Mouse (Mus musculus) frontal cortex, adult (tissue): ENCODE measurements around the gene Eid1.

Source experiments
- ATAC-seq: cut with Nextera tagmentation; 2 replicates; pipeline ENCODE4 v1.9.2; 2017; ENCODE audit warnings: mild to moderate bottlenecking, moderate library complexity, mixed read lengths; ENCODE audit not compliant: low TSS enrichment

Eid1 gene

GRCm38 (mm10) chr2:125667721-125668120 lies 5.2 kb upstream of the Eid1 start:
- ATAC-seq = no peak

DNA sequence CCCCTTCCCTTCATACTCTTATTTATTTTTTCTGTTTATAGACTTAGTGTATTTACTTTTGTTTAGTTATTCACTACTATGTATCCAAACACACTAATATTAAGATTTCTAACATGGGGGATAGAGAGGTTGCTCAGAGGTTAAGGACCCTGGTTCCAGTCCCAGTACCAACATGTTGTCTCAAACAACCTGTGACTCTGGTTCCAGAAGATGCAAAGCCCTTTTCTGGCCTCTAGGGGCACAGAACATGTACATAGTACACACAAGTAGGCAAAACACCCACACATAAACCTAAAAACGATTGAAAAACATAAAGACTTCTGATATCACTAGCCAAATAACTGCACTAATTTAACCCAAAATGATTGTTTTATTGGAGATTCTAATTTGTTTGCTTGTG lies 2.0 kb upstream of the Eid1 start:
- no peak for ATAC-seq

- peak; percentile 48 for ATAC-seq
Measured at GRCm38 (mm10) chr2:125672568-125672956, 333 bp upstream of the Eid1 start.

GRCm38 (mm10) chr2:125681811-125682210 lies 8.9 kb downstream of the Eid1 start:
- no peak for ATAC-seq

DNA sequence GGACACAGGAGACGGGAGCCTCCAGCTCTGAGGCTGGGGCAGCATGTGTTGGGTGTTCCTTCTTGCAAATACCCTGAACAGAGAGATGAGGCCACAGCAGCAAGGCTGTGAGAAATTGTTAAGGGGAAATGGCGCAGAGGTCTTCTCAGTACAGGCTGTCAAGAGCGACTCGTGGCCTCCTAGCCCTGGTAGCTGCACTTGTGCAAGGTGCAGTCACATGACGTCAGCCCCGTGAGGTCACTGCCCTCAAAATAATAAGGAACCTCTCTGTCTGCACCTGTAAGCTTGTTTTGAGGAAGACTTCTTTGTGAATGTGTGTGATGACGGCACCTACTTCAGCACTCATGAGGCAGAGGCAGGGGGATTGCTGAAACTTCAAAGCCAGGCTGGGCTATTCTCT lies 11.0 kb downstream of the Eid1 start:
- no peak for ATAC-seq

GRCm38 (mm10) chr2:125684559-125685440 lies 11.9 kb downstream of the Eid1 start:
- ATAC-seq = peak; percentile 76

DNA sequence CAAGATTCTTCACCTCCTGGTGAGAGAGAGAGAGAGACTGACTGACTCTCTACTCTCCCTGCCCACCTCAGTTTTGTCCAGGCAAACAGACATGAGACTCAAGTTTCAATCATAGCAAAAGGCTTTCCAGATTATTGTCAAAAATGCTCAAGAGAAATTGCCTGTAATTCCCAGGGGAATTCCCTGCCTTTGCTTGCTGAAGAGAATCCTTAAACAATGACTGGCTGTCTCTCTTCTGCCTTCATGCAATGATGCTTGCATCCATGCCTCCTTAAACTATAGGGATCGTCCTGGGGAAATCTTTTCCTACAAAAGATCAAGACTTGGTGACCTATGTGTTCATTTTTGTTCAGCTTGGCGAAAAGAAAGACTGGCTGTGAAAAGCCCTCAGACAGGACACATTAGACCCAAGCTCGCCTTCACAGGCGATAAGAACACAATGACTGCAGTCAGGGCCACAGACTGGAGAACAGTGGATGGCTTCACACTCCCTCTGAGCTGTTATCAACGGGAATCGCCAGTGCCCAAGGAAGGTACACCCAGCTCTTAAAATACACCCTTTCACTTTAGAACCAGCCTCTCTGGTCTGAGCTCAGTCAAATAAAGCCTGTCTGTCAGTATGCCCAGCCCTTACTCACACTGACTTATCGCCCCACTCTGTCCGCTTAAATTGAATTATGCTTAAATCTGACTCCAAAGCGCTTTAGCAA lies 12.7 kb downstream of the Eid1 start:
- ATAC-seq = 0 out of 2 replicates have a peak, but pooled peaks have one; percentile 7

DNA sequence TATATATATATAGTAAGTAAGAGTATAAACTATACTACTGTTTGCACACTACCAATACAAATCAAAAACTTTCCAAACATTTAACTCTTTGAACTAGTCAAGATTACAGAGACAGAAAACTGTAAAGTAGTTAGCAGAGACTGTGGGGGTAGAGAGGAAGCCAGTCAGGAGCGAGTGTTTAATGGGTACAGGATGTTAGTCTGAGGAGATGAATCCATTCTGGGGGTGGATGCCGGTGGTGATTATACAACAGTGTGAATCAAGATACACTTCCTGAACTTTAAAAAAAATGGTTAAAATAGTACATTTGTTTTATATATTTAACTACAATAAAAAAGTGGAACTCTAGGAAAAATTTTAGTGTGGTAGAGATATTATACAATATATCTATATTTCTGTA lies 19.1 kb downstream of the Eid1 start:
- ATAC-seq = peak; percentile 88

DNA sequence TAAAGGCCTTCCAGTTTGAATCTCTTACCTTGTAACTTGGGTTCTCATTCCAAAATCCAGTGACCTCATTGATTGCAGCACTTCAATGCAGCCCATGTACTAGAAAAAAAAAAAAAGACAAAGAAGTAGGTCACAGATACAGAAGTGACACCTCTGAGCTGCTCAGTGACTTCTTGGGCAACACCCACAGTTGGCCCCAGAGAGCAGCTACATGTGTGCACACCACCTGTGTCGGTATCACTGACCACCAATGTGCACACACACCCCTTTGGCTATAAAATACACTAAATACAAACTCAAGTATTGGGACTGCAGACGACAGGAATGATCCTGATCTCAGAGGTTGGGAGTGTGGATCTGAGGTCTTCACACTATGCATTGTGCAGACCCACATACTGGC lies 21.9 kb downstream of the Eid1 start:
- ATAC-seq = no peak

- ATAC-seq = no peak
Measured at GRCm38 (mm10) chr2:125696219-125696618, 23.3 kb downstream of the Eid1 start.

DNA sequence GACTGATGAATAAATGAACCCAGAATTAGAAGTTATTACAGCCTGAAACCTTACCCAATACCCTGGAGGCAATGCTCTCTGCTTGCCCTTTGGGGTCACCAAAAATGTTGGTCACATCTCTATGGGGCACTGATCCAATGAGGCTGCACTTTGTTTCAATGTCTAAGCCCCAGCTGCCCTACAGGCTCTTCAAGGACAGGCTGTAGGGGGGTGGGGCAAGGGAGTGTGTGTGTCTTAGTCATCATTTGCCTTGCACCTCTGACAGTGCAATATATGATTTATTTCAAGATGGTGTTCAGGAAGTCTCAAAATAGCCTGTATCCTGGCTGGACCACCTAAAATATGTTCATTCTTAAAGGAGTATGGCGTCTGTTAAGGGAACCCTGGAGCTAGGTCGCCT lies 28.7 kb downstream of the Eid1 start:
- no peak for ATAC-seq

GRCm38 (mm10) chr2:125702851-125703250 lies 30.0 kb downstream of the Eid1 start:
- no peak for ATAC-seq

DNA sequence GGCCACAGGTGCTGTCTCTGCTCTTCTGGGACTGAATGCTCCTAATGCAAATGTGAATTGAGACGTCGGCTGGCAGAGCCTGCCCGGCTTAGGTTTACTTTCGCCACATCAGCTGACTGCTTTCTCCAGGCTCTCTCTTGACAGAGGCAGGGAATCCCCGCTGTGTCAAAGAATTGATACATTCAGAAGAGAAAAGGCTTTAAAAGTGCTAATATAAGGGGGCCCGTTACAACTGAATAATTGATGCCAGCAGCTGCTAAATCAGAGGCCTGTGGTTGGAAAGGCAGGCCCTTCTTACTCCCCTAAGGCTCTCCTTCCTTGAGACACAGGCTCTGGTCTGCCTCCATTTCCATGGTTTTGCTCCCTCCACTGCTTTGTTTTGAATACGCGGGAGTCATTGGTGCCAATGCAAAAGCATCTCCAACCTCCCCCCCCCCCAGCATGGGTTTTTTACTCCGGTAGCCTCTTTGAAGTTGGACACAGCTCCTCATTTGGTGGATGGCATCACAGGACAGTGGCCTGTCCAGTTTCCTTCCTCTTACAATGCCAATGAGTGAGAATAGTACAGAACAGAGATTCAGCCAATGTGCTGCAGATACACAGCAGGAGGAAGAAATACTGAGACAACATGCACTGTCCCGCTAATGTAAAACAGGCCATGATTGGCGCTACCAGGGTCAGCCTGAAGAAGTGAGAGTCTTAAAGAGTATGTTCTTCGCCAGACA lies 32.2 kb downstream of the Eid1 start:
- ATAC-seq = no peak

DNA sequence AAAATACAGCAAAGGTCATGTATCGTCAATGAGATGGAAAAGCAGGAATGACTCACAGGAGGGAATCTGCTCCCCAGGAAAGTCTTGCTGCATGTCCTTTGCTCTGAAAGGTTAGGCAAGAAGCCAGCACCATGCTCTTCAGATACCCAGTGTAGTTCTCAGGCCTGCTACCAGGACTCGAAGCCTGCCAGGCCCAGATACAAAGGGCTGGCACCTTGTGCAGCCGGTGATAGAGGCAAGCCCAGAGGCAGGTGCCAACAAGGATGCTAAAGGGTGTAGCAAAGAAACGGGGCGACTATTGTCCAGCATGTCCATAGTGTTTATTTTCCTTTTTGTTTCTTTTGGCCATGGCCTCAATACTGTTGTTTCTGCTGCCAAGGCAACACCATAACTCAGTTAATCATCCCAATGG lies 33.6 kb downstream of the Eid1 start:
- ATAC-seq = no peak

DNA sequence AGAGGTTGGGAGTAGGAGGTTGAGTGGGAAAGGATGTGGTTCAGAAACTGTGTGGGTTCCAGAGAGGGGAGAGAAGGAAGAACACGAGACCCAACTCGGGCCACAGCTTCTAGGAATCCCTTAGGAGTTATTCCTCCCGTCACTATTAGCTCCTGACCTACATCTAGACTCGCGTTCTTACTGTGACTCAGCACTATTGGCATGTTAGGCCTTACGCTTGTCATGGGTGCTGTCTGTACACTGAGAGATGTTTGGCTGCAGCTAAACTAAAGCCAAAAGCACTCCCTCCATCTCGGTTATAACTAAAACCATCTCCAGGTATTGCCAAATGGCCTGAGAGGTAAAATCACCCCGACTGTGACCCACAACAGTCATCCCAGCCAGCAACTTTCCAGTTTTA lies 43.7 kb downstream of the Eid1 start:
- ATAC-seq = no peak

DNA sequence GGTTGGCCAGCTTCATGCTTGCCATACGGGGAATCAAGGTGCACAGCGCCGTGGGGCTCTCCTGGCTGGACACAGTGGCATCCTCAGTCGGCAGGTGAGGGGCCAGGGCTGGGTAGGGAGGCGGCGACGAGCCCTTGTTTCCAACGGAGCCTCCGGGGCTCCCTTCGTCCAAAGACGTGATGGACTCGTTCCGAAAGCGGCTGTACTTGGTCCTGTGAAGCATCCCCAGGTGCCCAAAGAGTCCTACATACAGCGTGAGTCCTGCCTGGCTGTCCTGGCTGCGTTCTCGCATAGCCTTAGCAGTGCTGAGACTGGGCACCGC lies 50.2 kb downstream of the Eid1 start:
- peak; percentile 25 for ATAC-seq

GRCm38 (mm10) chr2:125723408-125724085 lies 50.7 kb downstream of the Eid1 start:
- ATAC-seq = peak; percentile 55

DNA sequence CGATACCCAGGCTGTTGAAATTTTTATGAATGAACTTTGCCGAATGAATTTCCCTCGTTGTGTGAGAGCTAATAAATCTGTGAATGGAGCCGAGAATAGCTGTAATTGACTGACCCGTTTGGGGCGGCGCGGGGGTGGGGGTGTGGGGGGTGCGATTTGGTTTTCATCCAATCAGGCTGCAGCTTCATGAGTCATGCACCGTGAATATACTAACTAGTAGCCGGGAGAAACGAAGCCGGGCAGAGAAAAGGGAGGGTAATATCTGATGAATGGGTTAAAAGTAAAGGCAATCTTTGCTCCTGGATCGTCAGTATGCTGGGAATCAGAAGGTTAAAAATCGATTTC lies 51.2 kb downstream of the Eid1 start, which contains the start of gene Shc4:
TSS of gene Shc4 (minus strand) at position 63 of the 345 bp plus-strand sequence.
- peak; percentile 25 for ATAC-seq
